Mouse (Mus musculus) embryonic facial prominence, embryonic 10.5 days (tissue): Measurements from ENCODE around the gene Phactr1. TPM values are rescaled to one million over a fixed set of nuclear protein-coding genes. Genes with fewer than 3 reads are reported as not detected.

Source experiments
- DNase-seq: peaks from one replicate; pipeline ENCODE4 v3.0.0-alpha.2; 2017; ENCODE audit warnings: low spot score
- H3K27ac ChIP-seq: fragments of 300-500 bp; sonication (generic); replicated peaks from 2 replicates; pipeline ENCODE4 v1.5.1; 2016; ENCODE audit warnings: mild to moderate bottlenecking
- H3K27me3 ChIP-seq: fragments of 300-500 bp; sonication (generic); replicated peaks from 2 replicates; pipeline ENCODE4 v1.6.1; 2016; ENCODE audit warnings: low read depth, mild to moderate bottlenecking; ENCODE audit not compliant: poor library complexity, severe bottlenecking
- H3K36me3 ChIP-seq: fragments of 300-500 bp; sonication (generic); replicated peaks from 2 replicates; pipeline ENCODE4 v1.6.1; 2016; ENCODE audit warnings: mild to moderate bottlenecking, moderate library complexity
- H3K4me1 ChIP-seq: fragments of 300-500 bp; sonication (generic); 2 replicates; pipeline ENCODE4 v1.6.1; 2016
- H3K4me3 ChIP-seq: fragments of 300-500 bp; sonication (generic); 2 replicates; pipeline ENCODE4 v1.5.1; 2016; ENCODE audit warnings: mild to moderate bottlenecking, moderate library complexity
- H3K9me3 ChIP-seq: fragments of 300-500 bp; sonication (generic); 2 replicates; pipeline ENCODE4 v1.6.1; 2016; ENCODE audit warnings: mild to moderate bottlenecking
- WGBS: fragments of 180-500 bp; shearing (Covaris S2); methylation state at CpG from one replicate; pipeline ENCODE4 v1.1.7; 2016; 5-methylcytosine and 5-hydroxymethylcytosine counted together
- polyA plus RNA-seq: library from polyadenylated mRNA; unstranded; fragments of >200 nt; fragmentation: Nextera tagmentation; extraction: Ambion mirVana; gene quantifications from 2 replicates; pipeline ENCODE4 v1.2.1, GENCODE M21; 2016

Gene Phactr1
- polyA plus RNA-seq, 1 experiment from 2014 or later: 14.5 TPM

GRCm38 (mm10) chr13:42828978-42829377 lies 148.6 kb downstream of the Phactr1 start:
- Histone ChIP-seq H3K27ac (no peak overlapping the region), H3K4me1 (peaks cover 8% of the 10 kb centered on the region), H3K27me3 (no peaks in the 10 kb centered on the region), H3K9me3 (no peaks in the 10 kb centered on the region), H3K4me3 (no peak overlapping the region), H3K36me3 (no peaks in the 10 kb centered on the region)
- WGBS: 31% methylated on average over 9 of the region's 9 CpGs
- DNase-seq: peak; percentile 30

GRCm38 (mm10) chr13:42835441-42835840 lies 155.0 kb downstream of the Phactr1 start:
- Histone ChIP-seq H3K4me3 (no peak overlapping the region), H3K4me1 (no peaks in the 10 kb centered on the region), H3K27ac (no peak overlapping the region), H3K36me3 (no peaks in the 10 kb centered on the region), H3K27me3 (no peaks in the 10 kb centered on the region), H3K9me3 (no peaks in the 10 kb centered on the region)
- WGBS: 60% methylated on average over 2 of the region's 2 CpGs
- DNase-seq: no peak

GRCm38 (mm10) chr13:42839358-42839757 lies 158.9 kb downstream of the Phactr1 start:
- no peaks in the 10 kb centered on the region for H3K4me1 ChIP-seq
- no peak overlapping the region for H3K4me3 ChIP-seq
- no peaks in the 10 kb centered on the region for H3K36me3 ChIP-seq
- H3K27ac ChIP-seq: no peak overlapping the region
- 77% methylated on average over 2 of the region's 2 CpGs for WGBS
- no peak for DNase-seq
- H3K9me3 ChIP-seq: no peaks in the 10 kb centered on the region
- no peaks in the 10 kb centered on the region for H3K27me3 ChIP-seq

GRCm38 (mm10) chr13:42852086-42852485 lies 171.7 kb downstream of the Phactr1 start:
- 78% methylated on average over 10 of the region's 10 CpGs for WGBS
- no peak for DNase-seq

GRCm38 (mm10) chr13:42853900-42854595 lies 173.6 kb downstream of the Phactr1 start:
- no peak overlapping the region for H3K27ac ChIP-seq
- H3K36me3 ChIP-seq: no peaks in the 10 kb centered on the region
- peaks cover 10% of the 10 kb centered on the region for H3K4me1 ChIP-seq
- DNase-seq: no peak
- H3K9me3 ChIP-seq: no peaks in the 10 kb centered on the region
- no peaks in the 10 kb centered on the region for H3K27me3 ChIP-seq
- H3K4me3 ChIP-seq: no peak overlapping the region
- WGBS: 21% methylated on average over 11 of the region's 11 CpGs

More at GRCm38 (mm10) chr13:42852086-42852485, 171.7 kb downstream of the Phactr1 start:
- no peak overlapping the region for H3K4me3 ChIP-seq
- H3K27ac ChIP-seq: no peak overlapping the region
- H3K9me3 ChIP-seq: no peaks in the 10 kb centered on the region
- H3K4me1 ChIP-seq: peaks cover 10% of the 10 kb centered on the region
- H3K36me3 ChIP-seq: no peaks in the 10 kb centered on the region
- H3K27me3 ChIP-seq: no peaks in the 10 kb centered on the region

GRCm38 (mm10) chr13:42866162-42866941 lies 185.9 kb downstream of the Phactr1 start:
- WGBS: 3% methylated on average over 21 of the region's 21 CpGs
- Histone ChIP-seq H3K4me1 (peaks cover 19% of the 10 kb centered on the region), H3K4me3 (peak overlapping the region; percentile 54), H3K27ac (peak overlapping the region; percentile 63), H3K9me3 (no peaks in the 10 kb centered on the region), H3K27me3 (peaks cover 20% of the 10 kb centered on the region), H3K36me3 (no peaks in the 10 kb centered on the region)
- DNase-seq: peak; percentile 55

GRCm38 (mm10) chr13:42867026-42867425 lies 186.6 kb downstream of the Phactr1 start:
- Histone ChIP-seq H3K27ac (no peak overlapping the region), H3K27me3 (peaks cover 20% of the 10 kb centered on the region), H3K4me3 (peak overlapping the region; percentile 54; the same call in 1 of the 2 replicates), H3K4me1 (peaks cover 19% of the 10 kb centered on the region), H3K9me3 (no peaks in the 10 kb centered on the region), H3K36me3 (no peaks in the 10 kb centered on the region)
- DNase-seq: no peak
- 39% methylated on average over 6 of the region's 6 CpGs for WGBS

GRCm38 (mm10) chr13:42872125-42872524 lies 191.7 kb downstream of the Phactr1 start:
- Histone ChIP-seq H3K4me3 (no peak overlapping the region), H3K4me1 (peaks cover 4% of the 10 kb centered on the region; the same call in 1 of the 2 replicates), H3K9me3 (no peaks in the 10 kb centered on the region), H3K36me3 (no peaks in the 10 kb centered on the region), H3K27me3 (peaks cover 12% of the 10 kb centered on the region), H3K27ac (no peak overlapping the region)
- WGBS: 42% methylated on average over 1 of the region's 1 CpGs
- no peak for DNase-seq

- no peak overlapping the region for H3K4me3 ChIP-seq
- H3K36me3 ChIP-seq: no peaks in the 10 kb centered on the region
- no peak overlapping the region for H3K27ac ChIP-seq
- 48% methylated on average over 2 of the region's 2 CpGs for WGBS
- H3K4me1 ChIP-seq: peaks cover under 1% of the 10 kb centered on the region; the same call in 1 of the 2 replicates
- H3K27me3 ChIP-seq: no peaks in the 10 kb centered on the region
- no peaks in the 10 kb centered on the region for H3K9me3 ChIP-seq
- no peak for DNase-seq
Observed at GRCm38 (mm10) chr13:42878346-42878745, 197.9 kb downstream of the Phactr1 start.

- no peak for DNase-seq
- Histone ChIP-seq H3K27me3 (no peaks in the 10 kb centered on the region), H3K36me3 (no peaks in the 10 kb centered on the region), H3K9me3 (no peaks in the 10 kb centered on the region), H3K4me3 (no peak overlapping the region), H3K4me1 (peaks cover 10% of the 10 kb centered on the region), H3K27ac (no peak overlapping the region)
- WGBS: 47% methylated on average over 14 of the region's 14 CpGs
Observed at GRCm38 (mm10) chr13:42884033-42884724, 203.8 kb downstream of the Phactr1 start.

GRCm38 (mm10) chr13:42884725-42885115 lies 204.3 kb downstream of the Phactr1 start:
- Histone ChIP-seq H3K27ac (no peak overlapping the region), H3K27me3 (no peaks in the 10 kb centered on the region), H3K4me1 (peaks cover 11% of the 10 kb centered on the region), H3K9me3 (no peaks in the 10 kb centered on the region), H3K36me3 (no peaks in the 10 kb centered on the region), H3K4me3 (no peak overlapping the region)
- no peak for DNase-seq
- 62% methylated on average over 1 of the region's 1 CpGs for WGBS

GRCm38 (mm10) chr13:42887701-42888100 lies 207.3 kb downstream of the Phactr1 start:
- Histone ChIP-seq H3K4me1 (peaks cover 16% of the 10 kb centered on the region), H3K36me3 (no peaks in the 10 kb centered on the region), H3K4me3 (no peak overlapping the region), H3K27ac (no peak overlapping the region), H3K9me3 (no peaks in the 10 kb centered on the region), H3K27me3 (no peaks in the 10 kb centered on the region)
- WGBS: 89% methylated on average over 5 of the region's 5 CpGs
- no peak for DNase-seq
